Mouse (Mus musculus) c-Kit-positive CD71-negative TER-119-negative erythroid progenitor cells, embryonic 14.5 days (primary cell): Measurements from ENCODE around the gene Tecpr1.
A peak's percentile ranks its signal among the peaks of the same experiment; 100 is the strongest.

ENCODE experiments used
- DNase-seq: peaks from one replicate; pipeline ENCODE4 v3.0.0-alpha.2; 2013; ENCODE audit warnings: low read depth

The Tecpr1 gene

GRCm38 (mm10) chr5:144223503-144223862 is at the start of gene Tecpr1:
Tecpr1 (minus strand) TSS chr5:144223615.
- peak; percentile 90 for DNase-seq

DNA sequence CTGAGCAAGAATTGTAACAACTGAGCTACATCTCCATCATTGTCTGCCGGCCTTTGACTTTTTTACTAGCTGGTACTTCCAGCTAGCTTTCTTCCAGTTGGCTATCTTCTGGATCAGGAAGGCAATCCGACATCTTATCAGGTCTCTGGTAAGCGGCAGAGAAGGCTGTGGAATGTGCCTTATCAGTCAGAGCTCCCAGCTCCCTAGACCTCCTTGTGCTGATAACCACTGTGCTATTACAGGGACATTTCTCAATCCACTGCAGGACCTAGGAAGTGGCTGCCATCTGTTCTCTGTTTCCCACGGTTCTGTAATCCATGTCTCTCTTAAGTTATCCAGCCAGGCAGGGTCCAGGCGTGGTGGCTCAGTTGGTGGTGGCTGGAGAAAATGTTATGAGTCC is 48.4 kb upstream of the Tecpr1 start:
- DNase-seq = no peak

- DNase-seq = no peak
These were observed 47.7 kb upstream of the Tecpr1 start for GRCm38 (mm10) chr5:144271118-144271517.

- no peak for DNase-seq
These were observed 47.0 kb upstream of the Tecpr1 start for GRCm38 (mm10) chr5:144270420-144270819.

GRCm38 (mm10) chr5:144269926-144270325 is 46.5 kb upstream of the Tecpr1 start:
- no peak for DNase-seq

DNA sequence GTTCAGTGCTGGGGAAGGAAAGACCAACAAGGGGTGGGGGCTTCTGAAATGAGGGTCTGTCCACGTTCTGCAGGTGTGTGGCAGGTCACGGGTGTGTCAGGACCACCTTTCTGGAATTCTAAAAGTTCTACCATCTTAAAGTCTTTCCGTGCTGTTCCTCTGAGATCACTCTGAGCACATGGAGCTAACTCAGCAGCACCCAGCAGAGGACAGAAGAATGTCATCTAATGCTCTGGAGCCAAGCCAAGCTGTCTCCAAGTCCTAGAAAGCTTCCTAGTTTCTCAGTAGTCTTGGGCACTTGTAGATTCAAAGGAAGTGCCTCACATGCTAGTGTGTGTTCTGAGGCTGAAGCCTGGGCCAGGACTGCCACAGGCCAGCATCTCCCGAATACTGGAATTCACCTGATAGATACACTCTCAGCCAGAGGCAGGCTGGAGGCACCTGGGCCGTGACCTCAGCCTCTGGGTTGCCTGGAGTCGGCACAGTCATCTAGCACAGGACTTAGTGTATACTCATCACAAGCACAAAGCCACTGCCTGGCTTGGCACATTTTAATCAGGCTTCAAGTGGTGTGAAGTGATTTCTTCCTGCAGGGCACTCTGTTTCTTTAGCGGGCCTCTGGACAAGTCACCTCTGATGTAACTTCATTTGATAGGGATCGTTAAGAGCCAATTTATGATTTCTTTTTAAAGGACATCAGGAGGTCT is 44.3 kb upstream of the Tecpr1 start:
- DNase-seq = no peak

DNA sequence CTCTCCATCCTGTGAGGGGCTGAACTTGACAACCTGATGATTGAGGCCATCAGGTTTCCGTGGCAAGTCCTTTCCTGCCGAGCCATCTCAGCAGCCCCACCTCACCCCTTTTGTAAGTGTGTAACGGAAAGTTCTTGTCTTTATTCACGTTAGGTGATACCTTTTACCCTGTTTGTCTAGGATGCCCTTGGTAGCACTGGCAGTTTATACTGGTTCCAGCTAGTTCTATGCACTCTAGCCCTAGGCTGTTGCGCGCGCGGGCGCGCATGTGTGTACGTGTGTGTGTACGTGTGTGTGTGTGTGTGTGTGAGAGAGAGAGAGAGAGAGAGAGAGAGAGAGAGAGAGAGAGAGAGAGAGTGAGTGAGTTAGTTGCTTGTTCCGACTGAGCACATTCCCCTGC is 40.1 kb upstream of the Tecpr1 start:
- no peak for DNase-seq

GRCm38 (mm10) chr5:144263082-144263481 is 39.7 kb upstream of the Tecpr1 start:
- DNase-seq = no peak

- no peak for DNase-seq
These were observed 38.4 kb upstream of the Tecpr1 start for GRCm38 (mm10) chr5:144261829-144262228.

DNA sequence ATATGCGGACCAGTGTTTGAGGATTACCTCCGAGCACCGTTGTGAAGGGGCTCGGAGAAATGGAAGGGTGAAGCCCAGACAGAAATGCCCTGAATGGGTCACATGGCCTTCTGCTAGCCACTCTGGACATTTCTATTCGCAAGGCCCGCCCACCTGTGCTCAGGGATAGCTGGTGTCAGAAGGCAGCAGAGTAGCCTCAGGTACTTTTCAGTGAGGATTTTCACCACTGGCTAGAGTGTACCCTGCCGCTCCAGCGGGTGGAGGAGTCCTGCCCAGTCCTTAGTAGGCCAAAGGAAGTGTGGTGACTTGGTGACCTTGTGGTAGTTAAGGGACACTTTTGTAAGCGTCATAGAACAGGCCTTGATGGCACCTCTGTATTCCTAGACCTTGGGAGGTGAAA is 37.9 kb upstream of the Tecpr1 start:
- DNase-seq = no peak

GRCm38 (mm10) chr5:144260464-144260863 is 37.0 kb upstream of the Tecpr1 start:
- no peak for DNase-seq

- DNase-seq = no peak
These were observed 35.8 kb upstream of the Tecpr1 start for GRCm38 (mm10) chr5:144259228-144259627.

GRCm38 (mm10) chr5:144258687-144259086 is 35.3 kb upstream of the Tecpr1 start:
- DNase-seq = no peak

DNA sequence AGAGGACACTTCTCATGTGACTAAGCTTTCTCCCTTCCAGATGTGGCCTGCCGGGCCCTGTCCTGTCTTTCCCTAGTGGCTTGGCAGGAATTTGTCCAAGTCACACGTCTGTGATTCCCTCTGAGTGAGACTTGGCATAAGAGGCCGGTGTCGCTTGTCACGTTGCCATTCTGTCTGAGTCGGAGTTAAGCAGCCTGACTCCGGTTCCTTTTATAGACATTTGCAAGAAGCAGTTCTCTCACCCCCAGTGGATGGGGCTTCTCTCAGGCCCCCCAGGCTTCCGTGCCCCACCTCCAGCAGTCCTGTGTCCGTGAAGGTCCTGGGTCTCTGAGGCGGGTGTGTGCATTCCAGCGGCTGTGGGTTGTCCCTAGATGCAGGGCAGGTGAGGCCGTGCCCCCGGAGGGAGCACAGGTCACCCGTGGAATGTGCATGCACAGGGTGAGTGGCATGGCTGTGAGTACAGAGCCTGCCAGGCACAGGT is 34.8 kb upstream of the Tecpr1 start:
- no peak for DNase-seq

DNA sequence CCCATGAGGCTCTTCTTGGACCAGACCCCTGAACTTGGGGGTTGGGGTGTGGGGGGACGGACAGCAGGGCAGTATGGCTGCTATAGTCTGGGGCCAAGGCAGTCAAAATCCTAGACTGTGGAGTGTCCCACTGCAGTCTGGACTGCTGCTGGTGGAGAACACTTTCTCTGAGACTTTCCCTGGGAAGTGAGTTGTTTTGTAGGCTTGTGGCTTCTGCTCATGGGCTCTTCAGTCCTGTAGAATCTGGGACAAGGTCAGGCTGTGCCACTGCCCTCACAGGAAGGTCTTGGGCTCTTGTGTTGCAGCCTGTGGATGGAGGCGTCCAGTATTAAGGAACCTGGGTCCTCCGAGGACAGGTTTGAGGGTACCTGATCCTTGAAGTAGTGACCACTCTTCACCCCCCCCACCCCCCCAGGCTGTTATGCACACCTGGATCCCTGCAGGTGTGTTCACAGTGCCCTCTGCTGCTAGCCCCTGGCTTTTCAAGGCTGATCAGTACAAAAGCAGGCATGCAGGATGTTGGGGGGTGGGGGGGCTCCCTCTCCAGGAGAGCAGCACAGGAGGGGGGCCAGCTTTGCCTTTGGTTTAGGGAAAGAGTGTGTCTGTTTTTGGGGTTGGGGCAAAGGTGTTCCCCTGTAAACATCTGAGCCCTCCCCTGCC is 34.2 kb upstream of the Tecpr1 start:
- DNase-seq = no peak

- DNase-seq = no peak
These were observed 33.5 kb upstream of the Tecpr1 start for GRCm38 (mm10) chr5:144256888-144257287.

GRCm38 (mm10) chr5:144256541-144256870 is 33.1 kb upstream of the Tecpr1 start:
- no peak for DNase-seq

GRCm38 (mm10) chr5:144255632-144256540 is 32.5 kb upstream of the Tecpr1 start:
- DNase-seq = no peak

DNA sequence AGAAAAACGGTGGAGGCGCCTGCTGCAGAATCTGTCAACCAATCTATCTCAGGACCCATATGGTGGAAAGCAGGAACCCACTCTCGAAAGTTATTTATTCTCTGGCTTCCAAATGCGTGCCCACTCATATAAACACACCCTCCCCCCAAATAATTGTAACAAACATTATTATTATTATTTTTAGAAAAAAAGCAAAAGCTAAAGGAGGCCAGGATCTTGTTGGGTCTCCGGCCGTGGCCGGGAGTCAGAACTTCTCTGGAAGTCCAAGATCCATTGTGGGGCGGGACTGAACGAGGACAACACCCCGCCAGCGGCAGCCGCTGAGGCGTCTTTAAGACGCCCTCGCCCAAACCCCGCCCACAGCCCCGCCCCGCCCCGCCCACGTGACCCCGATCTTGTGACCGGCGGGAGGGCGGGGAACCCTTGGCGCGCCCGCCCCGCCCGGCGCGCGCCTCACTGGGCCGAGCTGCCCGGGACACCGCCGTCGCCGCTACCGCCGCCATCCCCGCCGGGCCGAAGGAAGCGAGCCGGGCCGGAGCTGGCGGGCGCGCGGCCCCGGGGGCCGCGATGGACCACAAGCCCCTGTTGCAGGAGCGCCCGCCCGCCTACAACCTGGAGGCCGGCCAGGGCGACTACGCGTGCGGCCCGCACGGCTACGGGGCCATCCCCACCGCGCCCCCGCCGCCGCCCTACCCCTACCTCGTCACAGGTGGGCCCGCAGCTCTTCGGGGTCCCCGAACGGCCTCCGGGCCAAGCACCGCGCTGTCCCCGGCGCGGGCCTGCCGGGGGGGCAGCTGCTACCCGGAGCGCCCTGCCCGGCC is 31.6 kb upstream of the Tecpr1 start:
- DNase-seq = peak; percentile 79

GRCm38 (mm10) chr5:144254122-144254810 is 30.9 kb upstream of the Tecpr1 start:
- DNase-seq = no peak

DNA sequence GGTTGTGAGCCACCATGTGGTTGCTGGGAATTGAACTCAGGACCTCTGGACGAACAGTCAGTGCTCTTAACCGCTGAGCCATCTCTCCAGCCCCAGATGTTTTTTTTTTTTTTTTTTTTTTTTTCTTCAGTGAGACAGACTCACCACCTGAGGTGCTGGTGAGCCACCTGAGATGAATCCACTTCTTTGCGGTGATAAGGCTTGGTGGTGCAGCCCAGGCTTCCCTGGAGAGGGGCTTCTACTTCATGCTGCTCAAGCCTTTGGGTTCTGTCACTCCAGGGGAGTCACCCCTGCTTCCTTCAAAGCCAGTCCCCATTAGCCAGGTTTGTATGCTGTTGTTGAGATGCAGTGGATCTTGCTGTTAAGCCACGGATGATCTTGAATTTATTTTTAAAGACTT is 29.8 kb upstream of the Tecpr1 start:
- DNase-seq = no peak
